Mouse (Mus musculus) lung, adult 10 weeks (tissue): ENCODE data around the gene Gm28168. TPM values are rescaled to one million over a fixed set of nuclear protein-coding genes. Genes with fewer than 3 reads are reported as not detected.

Experiments used
- polyA plus RNA-seq: library from polyadenylated mRNA; stranded (reverse); fragments of 350-450 nt; fragmentation: Illumina TruSeq; extraction: RNeasy Lipid Tissue Mini Kit (QIAGEN cat#74804); gene quantifications from one replicate; pipeline ENCODE4 v1.2.3, GENCODE M21; 2014; ENCODE audit warnings: low read depth, low replicate concordance; ENCODE audit not compliant: insufficient read depth

Gene Gm28168
- polyA plus RNA-seq = not detected

GRCm38 (mm10) chr1:117927715-117928114, at the start of gene Gm28168:
Gene Gm28168 (plus strand): TSS chr1:117928015.

GRCm38 (mm10) chr1:117965639-117966038, 37.8 kb downstream of the Gm28168 start, which contains the start of gene Gm7145:
Gene Gm7145 (plus strand): TSS chr1:117965939.

Other genes with a start within 250 kb of the Gm28168 start
- gene Gm28363, start 230.9 kb upstream of the Gm28168 start, polyA plus RNA-seq = not detected
- not detected for gene B020011L13Rik, start 146.9 kb upstream of the Gm28168 start, polyA plus RNA-seq
- gene Gm28360, start 97.9 kb upstream of the Gm28168 start, polyA plus RNA-seq = not detected
- not detected for gene Gm7145, start 37.9 kb downstream of the Gm28168 start, polyA plus RNA-seq
- not detected for gene Gm29106, start 248.5 kb downstream of the Gm28168 start, polyA plus RNA-seq